Mouse (Mus musculus) G1E (cell line): ENCODE measurements at regions not wholly inside any gene's neighbourhood (a gene's known extent, or its start where the extent isn't known, plus 50 kb on each side); places are given as distances from the start of the nearest gene placed in this dataset.

Experiments used
- ATAC-seq: 2 replicates; pipeline ENCODE4 v1.8.0; 2016; ENCODE audit warnings: mild to moderate bottlenecking; ENCODE audit not compliant: insufficient number of reproducible peaks, poor library complexity, low FRiP score, severe bottlenecking; ENCODE audit errors: extremely low read depth
- DNase-seq: peaks from one replicate; pipeline ENCODE4 v3.0.0; 2012; ENCODE audit warnings: low spot score
- H3K27me3 ChIP-seq: 2 replicates; pipeline ENCODE4 v1.6.1; 2012; ENCODE audit warnings: mild to moderate bottlenecking, low read length, inconsistent platforms; ENCODE audit not compliant: insufficient read depth
- H3K36me3 ChIP-seq: replicated peaks from 2 replicates; pipeline ENCODE3; 2012; ENCODE audit warnings: mild to moderate bottlenecking, inconsistent platforms
- H3K4me1 ChIP-seq: 2 replicates; pipeline ENCODE4 v1.6.1; 2012; ENCODE audit warnings: low read depth, low read length, inconsistent platforms, mixed read lengths; ENCODE audit not compliant: insufficient read depth
- H3K4me3 ChIP-seq: 2 replicates; pipeline ENCODE4 v1.5.1; 2012; ENCODE audit warnings: low read depth, mild to moderate bottlenecking, inconsistent platforms, low read length, moderate library complexity, mixed read lengths
- H3K9me3 ChIP-seq: replicated peaks from 2 replicates; pipeline ENCODE4 v1.6.1; 2012; ENCODE audit warnings: inconsistent platforms
- CTCF ChIP-seq: IDR thresholded peaks from 2 replicates; pipeline ENCODE4 v1.5.1; 2012; ENCODE audit warnings: low read depth, low read length, inconsistent platforms, mixed read lengths
- GATA1 ChIP-seq: IDR thresholded peaks from 2 replicates; pipeline ENCODE4 v1.6.1; 2012; ENCODE audit warnings: borderline replicate concordance, low read length, inconsistent platforms, mixed read lengths
- GATA2 ChIP-seq: IDR thresholded peaks from 2 replicates; pipeline ENCODE4 v1.6.1; 2012; ENCODE audit warnings: low read depth, low read length, inconsistent platforms, borderline replicate concordance
- POLR2AphosphoS5 ChIP-seq: IDR thresholded peaks from 2 replicates; pipeline ENCODE4 v1.6.1; 2012; ENCODE audit warnings: low read depth, low read length, inconsistent platforms; ENCODE audit not compliant: insufficient replicate concordance
- TAL1 ChIP-seq: conservative IDR thresholded peaks from 2 replicates; pipeline ENCODE4 v1.6.1; 2012; ENCODE audit warnings: low read depth, low read length, inconsistent platforms, mixed read lengths

DNA sequence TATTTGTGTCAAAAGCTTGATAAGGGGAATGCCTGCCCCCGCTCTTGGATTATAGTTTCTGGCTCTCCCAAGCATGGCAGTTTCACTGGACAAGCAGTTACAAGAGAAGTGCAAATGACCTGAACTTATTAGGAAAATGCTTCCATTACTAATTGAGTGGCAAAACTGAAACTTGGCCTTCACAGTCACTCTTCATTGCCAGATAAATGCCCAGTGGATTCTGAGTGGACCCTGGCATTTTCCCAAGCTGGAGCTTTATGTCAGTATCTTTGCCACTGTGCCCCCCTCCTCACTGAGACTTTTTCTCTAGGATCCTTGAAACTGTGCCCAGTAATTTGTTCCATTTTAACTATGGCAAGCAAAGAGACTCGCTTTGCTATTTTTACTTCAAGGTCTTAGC lies 279.1 kb downstream of the Inhba start:
- Histone ChIP-seq H3K4me3 (no peak overlapping the region), H3K27me3 (no peaks in the 10 kb centered on the region), H3K9me3 (no peaks in the 10 kb centered on the region), H3K4me1 (no peaks in the 10 kb centered on the region), H3K36me3 (no peaks in the 10 kb centered on the region)
- TF ChIP-seq GATA1 (no peak), POLR2AphosphoS5 (no peak), TAL1 (no peak), CTCF (no peak), GATA2 (no peak)
- DNase-seq (no peak), ATAC-seq (no peak)

DNA sequence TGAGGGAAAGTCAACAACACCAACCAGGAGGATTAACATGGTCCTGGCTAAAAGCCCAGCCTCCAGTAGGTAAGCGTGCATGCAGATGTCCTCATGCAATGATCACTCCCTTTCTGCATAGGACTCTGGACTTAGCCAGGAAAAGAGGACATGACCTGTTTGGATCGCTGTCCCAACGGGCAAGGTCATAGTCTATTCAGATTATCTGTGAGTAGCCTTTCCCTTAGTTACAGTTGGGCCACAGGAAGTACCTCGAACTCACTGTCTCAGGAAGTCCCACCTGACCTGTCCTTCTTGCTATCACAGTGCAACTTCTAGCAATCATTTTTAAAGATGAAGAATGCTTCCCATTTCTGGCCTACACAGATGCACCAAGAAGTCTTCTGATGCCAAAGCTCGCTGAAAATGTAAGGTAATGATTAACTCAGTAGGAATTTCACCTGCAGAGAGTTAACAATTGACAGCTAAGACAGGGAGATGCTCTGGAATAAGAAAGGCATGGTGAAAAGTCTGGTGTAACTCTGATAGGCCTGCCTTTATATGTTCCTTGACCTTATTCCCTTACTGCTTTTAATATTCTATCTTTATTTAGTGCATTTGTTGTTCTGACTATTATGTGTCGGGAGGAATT lies 280.1 kb downstream of the Inhba start:
- DNase-seq (no peak), ATAC-seq (no peak)
- Histone ChIP-seq H3K9me3 (no peaks in the 10 kb centered on the region), H3K4me3 (no peak overlapping the region), H3K27me3 (no peaks in the 10 kb centered on the region), H3K4me1 (no peaks in the 10 kb centered on the region), H3K36me3 (no peaks in the 10 kb centered on the region)
- no peak for TF ChIP-seq GATA1
- no peak for TF ChIP-seq CTCF
- no peak for TF ChIP-seq TAL1
- TF ChIP-seq GATA2: no peak
- no peak for TF ChIP-seq POLR2AphosphoS5

DNA sequence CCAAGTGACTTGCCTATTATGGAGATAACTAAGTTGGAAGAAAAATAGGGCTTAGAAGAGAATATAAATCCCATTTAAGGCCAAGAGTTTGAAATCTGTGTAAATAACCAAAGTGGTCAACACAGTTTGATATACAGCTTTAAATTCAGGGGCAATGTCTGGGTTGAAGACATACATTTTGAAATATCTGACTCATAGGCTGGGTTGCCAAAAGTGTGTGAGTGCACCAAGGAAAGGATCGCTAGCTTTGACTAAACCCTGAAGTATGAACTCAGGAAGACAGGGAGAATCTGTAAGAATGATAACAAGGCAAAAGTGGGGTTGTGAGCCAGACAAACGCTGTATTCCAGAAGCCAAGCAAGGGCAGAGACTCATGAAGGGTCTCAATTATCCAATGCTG lies 288.1 kb downstream of the Inhba start:
- Histone ChIP-seq H3K4me1 (no peaks in the 10 kb centered on the region), H3K36me3 (no peaks in the 10 kb centered on the region), H3K4me3 (no peak overlapping the region), H3K9me3 (no peaks in the 10 kb centered on the region), H3K27me3 (no peaks in the 10 kb centered on the region)
- no peak for DNase-seq
- ATAC-seq: no peak
- TF ChIP-seq CTCF (no peak), GATA2 (no peak), GATA1 (no peak), POLR2AphosphoS5 (no peak), TAL1 (no peak)

DNA sequence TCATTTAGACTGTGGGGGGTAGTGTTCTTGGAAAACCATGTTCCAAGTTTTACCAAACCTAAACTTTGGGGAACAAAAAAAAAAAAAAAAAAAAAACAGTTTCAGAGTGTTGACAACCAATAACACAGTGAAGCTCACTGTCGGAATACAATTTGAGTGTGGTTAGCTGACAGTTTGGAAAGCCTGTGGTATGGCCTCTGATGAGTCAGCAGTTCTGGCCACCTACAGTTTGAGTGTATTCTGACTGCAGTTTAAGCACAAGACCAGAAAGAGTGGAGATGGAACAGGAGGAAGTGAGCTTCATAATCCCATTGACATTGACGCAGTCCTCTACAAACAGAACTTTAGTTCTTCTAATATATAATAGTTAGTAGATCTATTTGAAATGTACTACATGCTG lies 303.0 kb downstream of the Inhba start:
- Histone ChIP-seq H3K4me3 (no peak overlapping the region), H3K9me3 (no peaks in the 10 kb centered on the region), H3K4me1 (no peaks in the 10 kb centered on the region), H3K36me3 (no peaks in the 10 kb centered on the region), H3K27me3 (no peaks in the 10 kb centered on the region)
- DNase-seq: no peak
- ATAC-seq: no peak
- no peak for TF ChIP-seq POLR2AphosphoS5
- TF ChIP-seq GATA2: no peak
- TF ChIP-seq CTCF: no peak
- no peak for TF ChIP-seq GATA1
- TF ChIP-seq TAL1: no peak

DNA sequence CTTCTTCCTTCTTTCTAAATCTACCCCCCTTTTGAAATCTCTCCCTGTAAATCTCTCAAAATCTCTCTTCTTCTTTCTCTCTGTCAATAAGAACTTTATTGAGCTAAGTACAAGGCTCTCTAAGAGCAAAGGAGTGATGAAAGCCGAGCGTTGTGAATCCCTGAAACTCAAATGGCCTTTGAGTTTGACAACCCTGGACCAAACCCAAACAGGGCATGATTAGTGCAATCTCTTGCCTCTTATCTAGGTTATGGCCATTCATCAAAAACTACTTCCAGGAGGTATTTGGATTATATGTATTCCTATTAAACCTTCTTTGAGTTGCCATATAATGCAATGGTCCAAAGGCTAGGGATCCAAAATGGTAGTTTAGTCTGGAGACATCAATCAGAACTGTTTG lies 304.0 kb downstream of the Inhba start:
- TF ChIP-seq GATA1 (no peak), TAL1 (no peak), GATA2 (no peak), POLR2AphosphoS5 (no peak), CTCF (no peak)
- Histone ChIP-seq H3K4me3 (no peak overlapping the region), H3K36me3 (no peaks in the 10 kb centered on the region), H3K9me3 (no peaks in the 10 kb centered on the region), H3K27me3 (no peaks in the 10 kb centered on the region), H3K4me1 (no peaks in the 10 kb centered on the region)
- no peak for DNase-seq
- no peak for ATAC-seq

DNA sequence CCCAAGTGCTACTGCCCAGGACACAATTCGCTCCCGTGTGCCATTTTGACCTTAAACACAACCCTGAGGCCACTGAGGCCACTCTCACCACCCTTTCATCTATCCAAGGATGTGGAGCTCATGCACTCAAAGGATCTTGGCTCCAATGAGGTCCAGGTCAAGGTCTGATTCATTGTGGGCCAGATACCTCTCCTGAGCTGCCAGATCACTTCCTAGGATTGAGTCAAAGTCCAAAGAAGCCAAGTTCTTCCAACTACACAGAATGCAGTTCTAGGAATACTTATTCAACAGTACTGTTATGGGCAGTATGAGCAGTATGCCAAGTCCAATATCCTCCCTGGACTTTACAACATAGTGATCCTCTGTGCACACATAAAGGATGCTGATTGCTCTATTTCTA lies 304.9 kb downstream of the Inhba start:
- Histone ChIP-seq H3K9me3 (no peaks in the 10 kb centered on the region), H3K4me3 (no peak overlapping the region), H3K27me3 (no peaks in the 10 kb centered on the region), H3K36me3 (no peaks in the 10 kb centered on the region), H3K4me1 (no peaks in the 10 kb centered on the region)
- no peak for TF ChIP-seq GATA1
- TF ChIP-seq TAL1: no peak
- TF ChIP-seq GATA2: no peak
- ATAC-seq (no peak), DNase-seq (no peak)

DNA sequence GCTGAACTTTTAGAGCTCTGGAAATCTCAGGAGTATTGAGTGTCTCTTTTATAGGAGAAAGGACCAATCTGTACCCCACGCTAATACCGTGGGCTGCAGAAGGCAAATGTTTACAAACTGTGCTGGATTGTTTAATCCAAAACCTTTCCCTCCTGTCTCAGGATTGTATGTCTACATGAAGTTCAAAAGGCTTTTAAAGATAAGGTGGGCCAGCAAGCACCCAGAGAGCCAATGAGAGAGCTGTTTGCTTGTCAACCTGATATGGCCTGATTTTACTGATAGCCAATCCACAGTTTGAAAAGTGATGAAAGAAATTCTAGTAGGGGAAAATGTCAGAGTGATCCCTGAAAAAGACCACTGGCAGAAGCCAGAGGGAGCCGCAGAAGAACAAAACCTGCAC lies 305.8 kb downstream of the Inhba start:
- no peak for TF ChIP-seq POLR2AphosphoS5
- no peak for TF ChIP-seq GATA2
- no peak for TF ChIP-seq TAL1
- TF ChIP-seq GATA1: no peak
- no peak for TF ChIP-seq CTCF
- H3K4me3 ChIP-seq: no peak overlapping the region
- H3K36me3 ChIP-seq: no peaks in the 10 kb centered on the region
- DNase-seq (no peak), ATAC-seq (no peak)
- H3K9me3 ChIP-seq: no peaks in the 10 kb centered on the region
- no peaks in the 10 kb centered on the region for H3K4me1 ChIP-seq
- H3K27me3 ChIP-seq: no peaks in the 10 kb centered on the region
